Mouse (Mus musculus) testis, adult 2 months (tissue): ENCODE results near the gene Rccd1. TPM values are rescaled to one million over a fixed set of nuclear protein-coding genes. Genes with fewer than 3 reads are reported as not detected.

ENCODE experiments used
- H3K27ac ChIP-seq: fragments of 200-500 bp; 2 replicates; pipeline ENCODE4 v1.5.1; 2012; ENCODE audit warnings: low read depth, low read length; ENCODE audit not compliant: control insufficient read depth, insufficient read depth
- H3K27me3 ChIP-seq: fragments of 200-500 bp; 2 replicates; pipeline ENCODE4 v1.6.1; 2012; ENCODE audit warnings: mild to moderate bottlenecking, low read length, moderate library complexity; ENCODE audit not compliant: control insufficient read depth, insufficient read depth
- H3K36me3 ChIP-seq: fragments of 200-500 bp; 2 replicates; pipeline ENCODE4 v1.6.1; 2012; ENCODE audit warnings: mild to moderate bottlenecking, low read length; ENCODE audit not compliant: control insufficient read depth, insufficient read depth
- H3K4me1 ChIP-seq: fragments of 200-500 bp; 2 replicates; pipeline ENCODE4 v1.6.1; 2012; ENCODE audit warnings: low read length; ENCODE audit not compliant: control insufficient read depth, insufficient read depth
- H3K4me3 ChIP-seq: fragments of 200-500 bp; 2 replicates; pipeline ENCODE4 v1.5.1; 2012; ENCODE audit warnings: low read depth, mild to moderate bottlenecking, low read length, moderate library complexity, mixed read lengths; ENCODE audit not compliant: control insufficient read depth
- CTCF ChIP-seq: fragments of 200-500 bp; IDR thresholded peaks from 2 replicates; pipeline ENCODE4 v1.5.1; 2012; ENCODE audit warnings: low read depth, mild to moderate bottlenecking, inconsistent platforms, low read length, moderate library complexity; ENCODE audit not compliant: control insufficient read depth, insufficient read depth, insufficient replicate concordance
- POLR2A ChIP-seq: fragments of 200-500 bp; IDR thresholded peaks from 2 replicates; pipeline ENCODE4 v1.6.1; 2012; ENCODE audit warnings: low read depth, mild to moderate bottlenecking, inconsistent platforms, low read length, moderate library complexity; ENCODE audit not compliant: control insufficient read depth
- polyA plus RNA-seq: library from polyadenylated mRNA; depleted of rRNA; stranded (reverse); fragments of >200 nt; gene quantifications from 2 replicates; pipeline ENCODE4 v1.2.3, GENCODE M21; 2012

Gene Rccd1
- polyA plus RNA-seq, 1 experiment = 5.6 TPM

- Histone ChIP-seq H3K27me3 (no peaks in the 10 kb centered on the region), H3K27ac (no peak overlapping the region), H3K4me3 (no peak overlapping the region), H3K4me1 (no peaks in the 10 kb centered on the region; the same call in 1 of the 2 replicates), H3K36me3 (0 out of 2 replicates have a peak, but pooled peaks cover 1% of the 10 kb centered on the region)
- no peak for TF ChIP-seq POLR2A
- TF ChIP-seq CTCF = no peak
Observed at GRCm38 (mm10) chr7:80317439-80318115, 6.7 kb downstream of the Rccd1 start.

- no peak for TF ChIP-seq CTCF
- no peak for TF ChIP-seq POLR2A
- Histone ChIP-seq H3K4me1 (no peaks in the 10 kb centered on the region; the same call in 1 of the 2 replicates), H3K4me3 (no peak overlapping the region), H3K27me3 (no peaks in the 10 kb centered on the region), H3K27ac (no peak overlapping the region), H3K36me3 (peaks cover 2% of the 10 kb centered on the region; the same call in 1 of the 2 replicates)
Observed at GRCm38 (mm10) chr7:80315733-80316132, 8.5 kb downstream of the Rccd1 start.

GRCm38 (mm10) chr7:80310771-80311170, 13.5 kb downstream of the Rccd1 start:
- H3K4me3 ChIP-seq = no peak overlapping the region
- H3K4me1 ChIP-seq = no peaks in the 10 kb centered on the region
- no peaks in the 10 kb centered on the region for H3K27me3 ChIP-seq
- TF ChIP-seq CTCF = no peak
- no peak for TF ChIP-seq POLR2A
- H3K27ac ChIP-seq = no peak overlapping the region
- peaks cover 2% of the 10 kb centered on the region for H3K36me3 ChIP-seq

- no peaks in the 10 kb centered on the region for H3K27me3 ChIP-seq
- H3K27ac ChIP-seq = no peak overlapping the region
- TF ChIP-seq POLR2A = no peak
- no peak for TF ChIP-seq CTCF
- H3K4me3 ChIP-seq = no peak overlapping the region
- H3K4me1 ChIP-seq = no peaks in the 10 kb centered on the region
- peaks cover 2% of the 10 kb centered on the region for H3K36me3 ChIP-seq
Observed at GRCm38 (mm10) chr7:80307766-80308165, 16.5 kb downstream of the Rccd1 start.

- H3K4me3 ChIP-seq = no peak overlapping the region
- H3K27me3 ChIP-seq = no peaks in the 10 kb centered on the region
- no peak overlapping the region for H3K27ac ChIP-seq
- no peaks in the 10 kb centered on the region for H3K4me1 ChIP-seq
- peaks cover 1% of the 10 kb centered on the region for H3K36me3 ChIP-seq
- TF ChIP-seq CTCF (no peak), POLR2A (no peak)
Observed at GRCm38 (mm10) chr7:80301522-80301921, 22.7 kb downstream of the Rccd1 start.

- Histone ChIP-seq H3K4me1 (no peaks in the 10 kb centered on the region), H3K4me3 (no peak overlapping the region), H3K36me3 (peaks cover 1% of the 10 kb centered on the region), H3K27ac (no peak overlapping the region), H3K27me3 (no peaks in the 10 kb centered on the region)
- TF ChIP-seq POLR2A (no peak), CTCF (no peak)
Observed at GRCm38 (mm10) chr7:80299568-80299967, 24.7 kb downstream of the Rccd1 start.

GRCm38 (mm10) chr7:80298754-80299153, 25.5 kb downstream of the Rccd1 start:
- H3K4me3 ChIP-seq = no peak overlapping the region
- TF ChIP-seq CTCF (no peak), POLR2A (no peak)
- no peaks in the 10 kb centered on the region; the same call in none of the 2 replicates for H3K36me3 ChIP-seq
- no peak overlapping the region for H3K27ac ChIP-seq
- no peaks in the 10 kb centered on the region; the same call in 1 of the 2 replicates for H3K4me1 ChIP-seq
- H3K27me3 ChIP-seq = no peaks in the 10 kb centered on the region

GRCm38 (mm10) chr7:80297041-80297440, 27.2 kb downstream of the Rccd1 start:
- H3K27me3 ChIP-seq = no peaks in the 10 kb centered on the region
- no peak overlapping the region for H3K4me3 ChIP-seq
- no peak for TF ChIP-seq CTCF
- no peak for TF ChIP-seq POLR2A
- H3K27ac ChIP-seq = no peak overlapping the region
- H3K4me1 ChIP-seq = no peaks in the 10 kb centered on the region; the same call in 1 of the 2 replicates
- H3K36me3 ChIP-seq = no peaks in the 10 kb centered on the region; the same call in none of the 2 replicates
